Mouse (Mus musculus): ENCODE results near the gene Tmsb10. TPM values are rescaled to one million over a fixed set of nuclear protein-coding genes. Genes with fewer than 3 reads are reported as not detected.

Tmsb10 gene
- total RNA-seq, 2 experiments from 2014 or later = 848 to 855 TPM

- DNase-seq = peak; percentile 54
Observed at GRCm38 (mm10) chr6:72956199-72957092, 2.1 kb downstream of the Tmsb10 start.

- DNase-seq = peak; percentile 28
Observed at GRCm38 (mm10) chr6:72955517-72956198, 2.9 kb downstream of the Tmsb10 start.

DNA sequence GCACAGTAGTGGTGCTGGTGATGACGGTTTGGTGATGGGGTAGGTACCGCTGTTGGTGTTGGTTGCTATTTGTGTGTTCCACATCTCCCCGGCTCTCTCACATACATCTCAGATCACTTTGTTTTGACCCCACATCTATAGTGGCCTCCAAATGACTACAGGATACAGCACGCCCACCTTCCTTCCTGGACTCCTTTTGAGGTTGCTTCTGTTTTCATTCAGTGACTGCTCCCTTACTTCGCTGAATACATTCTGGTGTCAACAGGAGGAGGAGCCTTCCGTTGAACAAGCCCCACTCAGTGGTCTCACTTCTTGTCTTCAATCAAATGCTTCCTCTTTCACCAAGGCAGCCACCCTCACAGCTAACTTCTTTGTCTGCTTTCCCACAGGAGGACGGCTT is 3.8 kb downstream of the Tmsb10 start:
- DNase-seq = no peak

DNA sequence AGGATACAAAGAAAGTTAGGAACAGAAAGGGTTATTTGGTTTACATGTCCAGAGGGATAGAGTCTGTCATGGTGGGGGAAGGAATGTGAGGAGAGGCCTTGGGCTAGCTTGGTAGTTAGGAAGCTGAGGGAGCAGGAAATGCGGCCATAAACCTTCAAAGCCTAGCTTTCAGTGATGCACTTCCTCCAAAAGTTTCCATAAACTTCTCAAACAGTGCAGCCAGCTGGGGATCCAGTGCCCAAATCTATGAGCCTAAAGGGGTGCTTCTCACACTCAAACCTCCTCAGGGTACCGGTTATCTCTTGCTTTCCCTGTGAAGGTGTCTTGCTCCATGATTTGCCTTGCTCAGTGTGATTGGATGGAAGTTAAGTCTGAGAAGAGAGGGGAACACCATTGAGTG is 5.6 kb downstream of the Tmsb10 start:
- DNase-seq = no peak

DNA sequence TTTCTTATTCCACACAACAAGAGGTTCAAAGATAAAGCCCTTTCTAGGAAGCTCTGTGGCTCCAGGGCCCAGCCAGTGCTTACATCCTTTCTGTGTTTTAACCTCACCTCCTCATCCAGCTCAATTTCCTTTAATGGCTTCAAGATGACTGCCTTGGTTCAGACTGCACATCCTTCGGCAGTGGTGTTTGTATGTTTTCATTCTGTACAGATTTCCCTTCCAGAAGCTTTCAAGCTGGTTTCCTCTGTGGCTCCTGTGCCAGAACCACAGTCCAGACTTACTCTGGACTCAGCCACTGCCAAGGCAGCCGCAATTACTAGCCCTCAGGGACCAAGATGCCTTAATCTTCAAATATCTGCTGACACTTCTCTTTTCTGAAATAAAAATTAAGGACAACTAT is 6.3 kb downstream of the Tmsb10 start:
- DNase-seq = peak; percentile 30

- DNase-seq = no peak
Observed at GRCm38 (mm10) chr6:72949161-72949756, 9.3 kb downstream of the Tmsb10 start.

GRCm38 (mm10) chr6:72948392-72948791 is 10.2 kb downstream of the Tmsb10 start:
- DNase-seq = no peak

- DNase-seq = peak; percentile 29
Observed at GRCm38 (mm10) chr6:72947960-72948359, 10.6 kb downstream of the Tmsb10 start.

GRCm38 (mm10) chr6:72940493-72940892 is 18.1 kb downstream of the Tmsb10 start:
- DNase-seq = peak; percentile 83

DNA sequence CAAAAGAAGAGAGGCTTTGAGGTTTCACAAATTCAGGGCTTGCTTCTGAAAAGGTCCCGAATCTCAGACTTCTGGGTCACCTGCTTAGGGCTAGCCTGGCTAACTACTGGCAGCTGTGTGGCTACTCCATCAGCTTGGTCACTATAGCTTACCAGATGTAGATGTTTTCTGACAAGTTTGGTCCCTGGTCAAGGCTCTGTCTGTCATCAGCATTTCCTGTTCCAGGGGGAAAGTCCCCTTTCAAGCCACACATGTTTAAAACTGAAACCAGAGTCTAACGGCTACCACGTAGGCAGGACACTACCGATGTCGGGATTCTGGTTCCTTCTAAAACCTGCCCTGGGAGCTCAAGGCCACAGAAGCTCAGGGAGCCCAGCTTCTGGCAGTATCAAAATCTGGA is 20.7 kb downstream of the Tmsb10 start:
- DNase-seq = no peak

GRCm38 (mm10) chr6:72937430-72937829 is 21.1 kb downstream of the Tmsb10 start:
- DNase-seq = no peak

- no peak for DNase-seq
Observed at GRCm38 (mm10) chr6:72932955-72933354, 25.6 kb downstream of the Tmsb10 start.

GRCm38 (mm10) chr6:72931533-72931932 is 27.0 kb downstream of the Tmsb10 start:
- no peak for DNase-seq

- DNase-seq = no peak
Observed at GRCm38 (mm10) chr6:72929795-72930398, 28.7 kb downstream of the Tmsb10 start.

DNA sequence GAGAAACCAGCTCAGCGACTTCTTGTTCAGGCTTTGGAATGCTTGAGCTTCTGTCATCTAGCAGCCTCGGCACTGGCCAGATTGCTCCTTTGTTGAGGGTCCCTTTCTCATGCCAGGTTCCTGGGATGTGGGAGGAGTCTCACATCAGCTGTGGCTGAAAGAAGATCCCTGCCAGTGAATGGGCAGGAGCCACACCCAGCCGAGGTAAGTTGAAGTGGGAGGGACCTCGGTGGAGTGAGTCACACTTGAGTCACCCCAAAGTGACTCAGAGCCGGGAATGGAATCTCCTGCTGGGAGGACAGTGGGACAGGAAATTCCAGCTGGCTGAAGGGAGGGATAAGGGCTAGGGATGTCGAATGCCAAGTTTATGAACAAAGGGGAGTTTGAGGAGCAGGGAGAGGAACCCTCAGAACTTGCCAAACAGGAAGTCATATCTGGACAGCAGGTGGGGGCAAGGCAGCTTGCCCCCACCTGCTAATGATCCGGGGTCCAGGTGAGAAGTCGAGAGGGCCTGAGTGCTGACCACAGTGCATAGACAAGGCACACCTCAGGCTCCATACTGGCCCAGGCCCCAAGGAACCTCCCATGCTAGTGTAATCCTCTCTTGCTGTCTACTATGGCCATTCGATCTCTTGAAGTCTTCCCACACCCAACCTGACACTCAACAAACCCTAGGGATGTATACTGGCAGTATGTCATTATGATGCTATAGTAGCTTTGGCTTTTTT is 31.6 kb downstream of the Tmsb10 start:
- peak; percentile 76 for DNase-seq

- DNase-seq = no peak
Observed at GRCm38 (mm10) chr6:72926031-72926430, 32.5 kb downstream of the Tmsb10 start.

DNA sequence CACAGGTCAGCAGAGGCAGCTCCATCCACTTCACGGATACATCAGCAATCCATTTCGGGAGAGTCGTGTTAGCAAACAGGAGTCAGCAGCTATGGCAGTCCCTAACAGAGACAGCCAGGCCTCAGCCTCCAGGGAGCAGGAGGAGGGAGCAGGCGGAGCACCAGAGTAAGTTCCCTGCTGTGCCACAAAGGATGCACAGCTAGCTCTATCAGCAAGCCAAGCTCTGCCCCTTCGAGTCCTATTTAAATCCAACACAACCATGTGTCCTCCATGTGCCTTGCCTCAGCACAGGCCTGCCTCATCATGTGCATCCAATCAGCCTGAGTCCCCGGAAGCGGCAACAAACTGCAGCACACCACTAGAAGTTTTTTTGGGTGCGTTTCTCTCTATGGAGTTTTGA is 35.2 kb downstream of the Tmsb10 start:
- DNase-seq = no peak

DNA sequence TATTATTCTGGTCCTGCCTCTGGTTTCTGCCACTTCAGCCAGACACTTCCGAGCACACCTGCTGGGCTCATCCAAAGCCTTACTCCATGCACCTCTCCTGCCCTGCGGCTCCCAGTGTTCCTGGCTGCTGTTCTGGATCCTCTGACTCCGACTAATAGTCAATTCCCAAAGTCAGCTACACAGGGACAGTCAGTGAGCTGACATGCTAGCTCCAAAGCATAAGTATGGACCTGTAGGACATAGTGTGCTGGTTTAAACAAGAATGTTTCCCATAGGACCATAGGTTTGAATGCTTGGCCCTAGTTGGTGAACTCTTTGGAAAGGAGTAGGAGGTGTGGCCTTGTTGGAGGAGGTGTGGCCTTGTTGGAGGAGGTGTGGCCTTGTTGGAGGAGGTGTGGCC is 37.5 kb downstream of the Tmsb10 start:
- DNase-seq = no peak

DNA sequence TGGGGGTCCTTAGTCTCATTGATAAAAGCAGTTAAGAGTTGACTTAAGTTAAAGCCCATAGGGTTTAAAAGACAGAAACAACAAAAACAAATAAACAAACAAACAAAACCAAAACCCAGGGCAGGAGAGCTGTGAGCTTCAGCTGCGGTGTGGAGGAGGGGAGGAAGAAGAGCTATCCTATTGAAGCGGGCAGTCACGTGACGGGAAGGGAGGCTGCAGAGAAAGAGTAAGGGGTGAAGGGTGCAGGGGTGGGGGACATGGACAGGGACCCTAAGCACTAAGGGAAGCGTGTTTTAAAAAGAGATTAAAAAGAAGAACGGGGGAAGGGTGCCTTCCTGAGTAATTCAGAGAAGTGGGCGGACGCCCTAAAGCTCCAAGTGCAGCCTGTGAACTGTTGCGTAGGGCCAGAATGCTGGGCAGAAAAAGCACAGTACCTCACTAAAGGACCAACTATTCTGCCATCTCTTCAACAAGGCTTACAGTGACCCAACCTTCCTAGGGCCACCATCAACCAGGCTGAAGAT is 40.0 kb downstream of the Tmsb10 start:
- no peak for DNase-seq

DNA sequence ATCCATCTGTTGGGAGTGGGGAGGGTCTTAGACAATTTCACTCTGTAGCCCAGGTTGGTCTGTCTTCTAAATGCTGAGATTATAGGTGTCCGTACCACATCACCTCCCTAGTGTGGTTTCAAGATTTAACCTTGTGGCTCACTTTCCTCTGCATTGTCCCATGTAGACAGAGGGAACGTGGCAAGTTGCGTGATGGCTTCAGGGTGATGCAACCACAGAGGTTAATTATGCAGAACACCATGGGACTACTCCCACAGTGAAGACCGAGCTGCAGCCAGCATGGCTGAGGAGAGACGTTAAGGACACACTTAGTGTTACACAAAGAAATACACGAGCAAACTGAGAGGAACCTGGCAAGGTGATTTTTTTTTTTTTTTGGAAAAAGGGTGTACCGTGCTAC is 42.2 kb downstream of the Tmsb10 start:
- no peak for DNase-seq

GRCm38 (mm10) chr6:72914087-72914749 is 44.3 kb downstream of the Tmsb10 start:
- no peak for DNase-seq

Measured in heart, postnatal 4 days (tissue).